Mouse (Mus musculus) adrenal gland, postnatal 10 days (tissue): ENCODE measurements around the gene Nob1. TPM values are rescaled to one million over a fixed set of nuclear protein-coding genes. Genes with fewer than 3 reads are reported as not detected.

Experiments
- DNase-seq: peaks from one replicate; pipeline ENCODE4 v3.0.0; 2021; ENCODE audit warnings: mixed read lengths
- long read RNA-seq, 2 experiments: library from polyadenylated mRNA; stranded (forward); transcript quantifications; one replicate each; pipeline ENCODE4 v2.0.0; 2021
- total RNA-seq, 2 experiments: library from RNA; stranded (reverse); gene quantifications; 2 replicates each; pipeline ENCODE4 v1.2.3; 2021

The Nob1 gene
- 10 to 100 TPM; 29.4 to 30.6 TPM for total RNA-seq
- long read RNA-seq, experiment 1, transcript Nob1-201 (9 exons, 1,658 nt): major isoform, 38 of 59 reads
- long read RNA-seq, experiment 1, partial matches to known transcripts: 15 of 59 reads
- long read RNA-seq, experiment 1, other reads (novel, unspliced or antisense): 6 of 59 reads
- long read RNA-seq, experiment 2, transcript Nob1-201 (9 exons, 1,658 nt): major isoform, 18 of 26 reads
- long read RNA-seq, experiment 2, partial matches to known transcripts: 3 of 26 reads
- long read RNA-seq, experiment 2, other reads (novel, unspliced or antisense): 5 of 26 reads

DNA sequence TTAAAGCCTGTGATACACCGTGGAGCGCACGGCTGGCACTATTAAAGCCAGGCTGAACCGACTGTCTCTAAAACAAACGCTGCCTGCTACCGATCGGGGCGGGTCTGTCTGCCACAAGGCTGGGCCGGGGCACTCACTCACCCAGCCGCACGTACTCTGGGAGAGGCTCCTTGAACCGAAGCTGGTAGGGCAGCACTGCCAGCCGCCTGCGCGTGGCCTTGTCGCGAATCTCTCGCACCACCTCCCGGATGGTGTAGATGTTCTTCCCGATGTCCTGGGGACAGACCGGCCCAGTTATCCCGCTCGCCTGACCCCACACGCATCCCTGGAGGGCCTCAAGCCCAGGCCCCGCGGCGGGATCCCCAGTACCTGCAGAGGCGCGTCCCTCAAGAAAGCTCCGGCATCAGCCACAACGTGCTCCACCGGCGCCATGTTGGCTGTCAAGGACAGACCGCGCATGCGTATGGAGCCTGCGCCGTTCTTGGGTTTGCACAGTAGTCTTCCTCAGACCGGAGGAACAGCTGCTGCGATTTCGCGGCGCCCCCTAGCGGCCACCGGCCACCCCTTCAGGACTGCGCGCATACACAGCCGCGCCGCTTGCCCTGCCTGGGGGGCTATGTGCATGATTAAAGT lies at the start of gene Nob1:
Gene Nob1, minus strand, starts transcription at position 455 of the 633 bp plus-strand sequence.
- peak; percentile 99 for DNase-seq

DNA sequence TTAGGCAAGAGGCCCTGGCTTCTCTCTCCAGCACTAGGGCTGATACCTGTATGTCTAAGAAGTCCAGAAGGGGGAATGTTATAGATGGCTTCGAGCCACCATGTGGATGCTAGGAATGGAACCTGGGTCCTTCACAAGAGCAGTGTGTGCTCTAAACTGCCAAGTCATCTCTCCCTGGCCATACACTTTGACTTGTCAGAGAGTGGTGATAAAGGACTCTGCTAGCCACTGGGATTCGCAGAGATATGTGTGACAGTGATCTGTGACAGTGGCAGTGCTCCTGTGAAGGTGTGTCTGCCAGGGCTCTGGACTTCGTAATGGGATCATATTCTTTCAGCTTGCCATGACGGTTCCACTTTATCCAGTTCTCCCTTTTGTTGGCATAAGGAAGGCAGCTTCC lies 48.5 kb upstream of the Nob1 start:
- no peak for DNase-seq

DNA sequence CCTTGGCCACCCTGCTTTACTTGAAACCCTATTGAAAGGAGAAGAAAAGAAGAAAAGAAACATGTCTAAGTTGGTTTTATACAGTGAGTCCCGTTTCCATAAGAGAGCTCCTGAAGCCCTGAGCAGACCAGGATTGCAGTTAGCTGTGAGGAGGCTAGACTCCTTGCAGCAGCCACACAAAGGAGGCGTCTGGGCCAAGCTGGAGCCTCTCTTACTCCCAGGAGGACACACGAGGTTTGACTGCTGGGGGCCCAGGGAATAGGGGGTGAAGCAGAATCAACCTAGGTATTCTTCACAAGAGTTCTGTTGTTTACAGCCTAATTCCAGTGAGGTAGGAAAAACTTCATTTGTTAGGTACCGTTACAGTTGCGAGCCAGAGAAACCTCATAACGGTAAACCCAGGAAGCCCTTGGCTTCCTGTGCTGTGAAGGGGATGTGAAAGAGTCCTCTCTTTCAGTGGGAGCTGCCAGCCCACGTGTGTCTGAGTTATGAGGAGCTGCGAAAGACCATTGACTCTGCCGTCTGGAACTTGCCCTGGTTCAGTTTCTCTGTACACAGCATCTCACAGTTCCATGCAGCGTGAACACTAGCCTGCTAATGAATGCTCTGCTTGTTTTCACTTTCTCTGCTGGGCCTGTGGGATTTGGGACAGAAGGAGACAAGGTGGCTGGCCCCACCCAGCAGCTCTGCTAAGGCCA lies 47.7 kb upstream of the Nob1 start:
- DNase-seq: no peak

DNA sequence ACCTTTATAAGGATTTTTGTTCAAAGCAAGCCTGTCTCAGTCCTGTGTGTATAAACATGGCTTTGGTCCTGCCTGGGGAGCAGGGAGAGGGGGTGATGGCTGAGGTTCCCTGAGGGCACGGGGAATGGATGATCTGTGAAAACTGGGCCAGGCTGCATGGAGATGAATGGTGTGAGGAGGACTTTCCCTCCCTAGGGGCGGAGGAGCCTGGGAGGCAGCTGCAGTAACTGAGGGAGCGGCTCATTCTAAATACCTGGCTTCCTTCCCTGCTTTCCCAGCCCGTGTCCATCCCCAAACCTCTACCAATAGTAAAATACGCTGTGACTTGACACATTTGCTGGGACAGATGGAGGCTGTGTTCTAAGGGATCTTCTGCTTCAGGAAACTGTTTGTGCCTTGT lies 45.5 kb upstream of the Nob1 start:
- DNase-seq: no peak

DNA sequence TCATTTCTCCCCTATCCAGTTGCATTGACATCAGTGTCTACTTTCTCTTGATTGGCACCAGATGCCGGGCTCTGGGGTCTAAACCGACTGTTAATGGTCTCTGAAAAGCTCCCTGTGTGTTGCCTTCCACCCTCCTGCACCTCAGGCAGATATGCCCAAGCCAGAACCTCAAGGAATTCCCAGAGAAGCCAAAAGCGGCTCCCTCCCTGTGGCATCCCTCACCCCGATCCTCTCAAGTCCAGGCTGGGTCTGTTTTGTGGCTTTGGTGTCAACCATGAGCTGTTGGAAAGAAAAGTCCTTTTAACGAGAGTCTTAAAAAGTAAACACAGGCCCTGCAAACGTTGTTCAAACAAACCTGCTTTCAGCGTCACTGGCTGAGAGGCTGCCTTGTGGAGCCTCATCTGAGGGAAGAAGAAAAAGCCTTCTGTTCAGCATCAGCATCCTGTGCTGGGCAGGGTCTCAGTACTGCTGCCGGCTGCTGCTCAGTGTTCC lies 44.0 kb upstream of the Nob1 start:
- DNase-seq: no peak

DNA sequence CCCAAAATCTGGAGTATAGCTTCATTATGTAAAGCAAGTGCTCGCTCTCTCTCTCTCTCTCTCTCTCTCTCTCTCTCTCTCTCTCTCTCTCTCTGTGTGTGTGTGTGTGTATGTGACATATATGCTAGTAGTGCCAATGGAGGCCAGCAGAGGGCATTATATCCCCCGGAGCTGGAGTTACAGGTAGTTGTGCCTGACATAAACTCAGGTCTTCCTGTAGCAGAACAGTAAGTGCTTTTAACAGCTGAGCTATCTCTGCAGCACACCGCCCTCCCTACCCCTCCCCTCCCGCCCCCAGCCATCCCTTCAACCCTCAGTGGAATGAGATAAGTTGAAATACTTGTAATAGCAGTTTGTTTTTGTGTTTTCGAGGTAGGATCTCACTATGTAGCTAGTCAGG lies 41.8 kb upstream of the Nob1 start:
- DNase-seq: no peak

DNA sequence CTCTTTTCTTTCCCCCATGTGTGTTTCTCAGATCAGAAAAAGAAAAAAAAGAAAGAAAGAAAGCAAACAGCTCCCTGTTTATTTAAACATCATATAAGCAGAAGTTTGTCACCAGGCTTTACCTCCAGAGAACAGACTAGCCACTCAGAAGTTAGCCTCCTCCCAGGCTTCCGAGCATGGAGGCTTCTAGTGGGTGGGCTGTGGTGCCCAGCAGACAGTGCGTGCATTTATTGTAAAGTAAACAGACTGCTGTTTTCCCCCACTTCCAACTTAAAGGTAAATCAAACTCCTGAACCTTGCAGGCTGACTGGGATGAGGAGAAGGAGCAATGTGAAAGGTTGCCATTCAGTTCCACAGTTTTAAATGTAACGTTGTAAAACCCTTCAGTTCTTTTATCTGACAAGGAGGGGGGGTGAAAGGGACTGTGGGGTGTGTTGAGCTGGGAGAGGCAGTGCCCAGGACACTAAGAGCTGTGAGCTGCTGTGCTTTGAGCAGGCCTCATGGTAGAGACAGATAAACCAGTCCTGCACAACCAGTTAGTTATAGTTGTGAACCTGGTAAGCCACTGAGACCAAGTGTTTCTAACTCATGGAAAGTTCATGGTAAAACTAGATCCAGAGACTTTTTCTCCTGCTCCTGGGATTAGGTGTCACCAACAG lies 40.6 kb upstream of the Nob1 start:
- DNase-seq: no peak

DNA sequence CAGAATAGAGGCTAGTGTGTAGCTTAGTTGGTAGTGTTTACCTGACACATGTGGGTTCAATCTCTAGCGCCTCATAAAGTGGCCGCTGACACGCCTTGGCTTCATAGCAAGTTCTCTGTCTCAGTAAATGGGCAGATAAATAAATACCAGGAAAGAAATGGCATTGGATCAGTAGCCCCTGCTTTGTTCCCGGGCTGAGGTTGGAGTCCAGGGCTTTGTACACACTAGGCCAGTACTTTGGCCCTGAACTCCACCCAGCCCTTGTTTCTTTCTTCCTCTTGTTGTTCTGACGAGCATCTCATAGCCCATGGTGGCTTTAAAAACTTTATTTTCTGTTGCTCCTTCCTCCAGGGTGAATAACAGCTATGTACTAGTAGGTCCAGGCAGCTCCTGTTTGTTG lies 37.6 kb upstream of the Nob1 start:
- no peak for DNase-seq

DNA sequence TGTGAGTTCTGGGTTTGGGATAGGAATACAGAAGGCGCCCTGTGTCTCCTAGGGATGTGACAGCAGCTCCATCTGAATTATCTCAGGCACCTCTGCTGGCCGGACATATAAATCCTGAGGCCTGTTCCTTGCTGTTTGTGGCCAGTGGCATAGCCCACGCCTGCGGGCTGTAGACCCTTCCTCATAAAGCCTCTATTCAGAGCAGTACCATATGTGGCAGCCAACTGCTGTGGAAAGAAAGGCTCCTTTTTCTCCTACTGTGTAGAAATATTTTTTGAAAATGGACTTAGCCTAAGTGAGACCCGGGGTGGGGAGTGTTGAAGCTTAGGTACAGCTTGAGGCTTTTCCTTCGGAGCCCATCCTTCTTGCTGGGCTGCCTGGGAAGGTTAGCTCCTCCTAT lies 33.4 kb upstream of the Nob1 start:
- DNase-seq: no peak

DNA sequence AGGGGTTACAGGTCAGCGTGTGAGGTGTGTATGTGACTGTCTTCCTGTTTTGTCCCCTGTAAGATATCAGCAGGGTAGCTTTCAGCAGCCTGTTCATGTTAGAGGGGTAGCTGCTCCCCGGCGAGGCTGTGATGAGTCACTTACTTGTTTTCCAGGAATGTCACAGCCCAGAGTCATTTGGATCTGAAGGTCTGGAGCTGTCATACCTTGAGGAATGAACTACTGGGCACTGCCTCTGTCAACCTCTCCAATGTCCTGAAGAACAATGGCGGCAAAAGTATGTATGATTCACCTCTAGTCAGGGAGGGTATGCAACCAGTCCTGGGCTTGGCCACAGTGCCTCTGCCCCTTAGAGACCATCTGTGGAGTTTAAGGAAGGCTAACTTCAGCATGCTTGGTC lies 32.9 kb upstream of the Nob1 start:
- no peak for DNase-seq

DNA sequence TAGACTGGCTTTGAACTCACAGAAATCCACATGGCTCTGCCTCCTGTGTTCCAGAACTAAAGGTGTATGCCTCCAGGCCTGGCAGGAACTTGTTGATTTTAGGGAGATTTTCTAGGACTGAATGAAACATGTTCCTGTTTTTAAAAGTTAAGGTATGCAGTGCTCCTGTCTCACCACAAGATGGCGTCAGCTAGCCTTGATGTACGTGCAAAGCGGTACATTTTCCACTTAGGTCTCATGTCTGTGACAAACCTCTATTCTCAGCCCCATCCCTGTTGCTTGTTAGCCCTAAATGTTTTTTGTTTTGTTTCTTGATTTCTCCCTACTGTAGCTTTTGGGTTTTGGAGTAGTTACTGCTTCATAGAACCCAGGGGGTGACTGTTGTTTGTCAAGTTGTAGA lies 30.4 kb upstream of the Nob1 start:
- peak; percentile 49 for DNase-seq

DNA sequence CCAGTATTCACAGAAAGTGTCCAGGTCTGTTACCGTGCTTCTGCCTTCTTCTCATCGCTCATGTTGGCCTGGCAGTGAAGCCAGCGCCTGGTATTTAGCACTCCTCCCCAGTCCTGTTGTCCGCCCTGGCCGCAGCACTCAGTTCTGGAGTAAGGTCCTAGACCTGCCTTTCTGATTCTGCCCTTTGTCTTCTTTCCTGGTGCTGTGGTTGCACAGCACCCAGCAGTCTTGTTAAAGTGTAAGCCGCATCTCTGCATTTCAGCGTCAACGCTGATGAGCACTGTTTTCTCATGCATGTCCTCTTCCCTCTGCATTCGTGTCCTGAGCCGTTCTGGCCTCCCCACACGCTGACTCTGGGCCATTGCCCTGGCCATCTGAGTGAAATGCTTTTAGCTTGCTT lies 28.5 kb upstream of the Nob1 start:
- DNase-seq: no peak

DNA sequence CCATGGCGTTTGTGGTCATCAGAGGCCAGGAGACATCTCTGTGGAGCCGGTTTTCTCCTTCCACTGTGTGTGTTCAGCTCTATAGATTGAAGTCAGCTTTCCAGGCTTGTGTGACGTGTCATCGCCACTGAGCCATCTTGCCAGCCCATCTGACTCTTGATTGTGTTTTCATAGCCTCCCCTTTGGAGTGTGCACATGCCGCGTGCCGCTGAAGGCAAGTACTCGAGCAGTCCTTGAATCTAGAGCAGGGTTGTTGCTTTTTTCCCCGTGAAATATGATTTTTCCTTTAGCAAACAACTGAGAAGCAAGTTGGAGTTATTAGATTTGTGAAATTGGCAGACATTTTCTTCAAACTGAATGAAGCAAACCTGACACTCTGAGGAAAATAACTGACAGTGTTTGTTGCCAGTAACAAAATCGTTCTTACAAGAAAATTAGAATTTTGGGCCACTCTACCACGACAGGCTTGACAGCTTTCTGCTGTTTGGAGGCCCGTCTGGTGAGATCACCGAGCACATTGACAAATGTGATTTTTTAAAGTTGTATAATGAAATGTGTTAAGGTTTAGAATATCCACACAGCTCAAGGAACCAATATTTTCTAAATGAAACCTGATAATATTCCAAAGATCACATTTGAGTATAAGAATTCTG lies 26.7 kb upstream of the Nob1 start:
- DNase-seq: no peak

DNA sequence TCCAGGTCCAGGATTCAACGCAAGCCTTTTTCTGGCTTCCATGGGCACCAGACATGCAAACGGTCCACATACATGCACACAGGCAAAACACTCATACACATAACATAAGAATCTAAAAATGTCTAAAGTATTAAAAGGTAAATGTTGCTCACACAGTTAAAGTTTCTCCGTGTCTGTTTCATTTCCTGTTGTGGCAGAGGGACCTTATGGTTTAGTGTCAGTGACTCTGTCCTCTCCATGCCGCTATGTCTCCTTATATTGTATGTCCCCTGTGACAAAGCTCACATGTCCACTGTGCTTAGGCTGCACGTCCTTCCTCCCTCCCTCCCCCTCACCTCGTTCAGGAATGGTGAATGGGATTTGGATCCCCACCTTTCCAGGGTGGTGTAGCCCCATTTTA lies 24.8 kb upstream of the Nob1 start:
- DNase-seq: no peak

DNA sequence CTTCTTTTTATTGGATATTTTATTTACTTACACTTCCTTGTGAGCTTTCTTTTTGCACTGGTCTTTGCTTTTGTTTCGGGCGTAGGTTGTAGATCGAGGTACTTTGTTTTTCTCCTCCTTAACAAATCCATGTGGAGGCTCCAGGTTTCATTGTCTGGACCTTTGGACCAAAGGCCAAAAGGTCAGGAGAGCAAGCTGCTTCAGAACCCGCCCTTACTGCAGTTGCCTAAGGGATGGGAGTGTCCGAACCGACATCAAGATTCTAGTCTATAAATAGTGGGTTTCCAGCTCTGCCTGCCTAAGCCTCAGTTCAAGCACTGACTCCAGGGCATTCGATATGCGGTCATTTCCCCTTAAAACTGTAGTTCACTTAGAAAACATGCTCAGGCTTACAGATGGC lies 24.3 kb upstream of the Nob1 start:
- no peak for DNase-seq

DNA sequence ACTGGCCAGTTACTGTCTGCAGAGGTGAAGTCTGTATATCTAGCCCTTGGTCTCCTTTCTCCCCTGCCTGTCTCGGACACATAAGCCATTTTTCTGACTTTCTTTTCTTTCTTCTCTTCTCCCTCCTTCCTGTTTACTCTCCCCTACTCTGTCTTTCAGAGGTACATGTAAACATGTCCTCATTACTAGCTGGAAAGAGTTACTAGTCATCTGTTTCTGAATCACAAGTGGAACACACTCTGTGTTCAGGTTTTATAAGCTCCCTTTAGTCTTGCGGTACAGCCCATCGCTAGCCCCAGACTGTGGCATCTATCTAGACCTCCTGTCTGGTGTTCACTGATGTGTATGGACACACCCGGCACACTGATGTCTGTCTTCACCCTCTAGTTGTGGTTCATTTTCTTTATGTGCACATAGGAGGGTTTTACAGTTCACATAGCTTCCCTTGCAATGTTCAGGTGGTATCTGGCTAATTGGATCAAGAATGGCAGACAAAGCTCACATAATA lies 23.6 kb upstream of the Nob1 start:
- no peak for DNase-seq

DNA sequence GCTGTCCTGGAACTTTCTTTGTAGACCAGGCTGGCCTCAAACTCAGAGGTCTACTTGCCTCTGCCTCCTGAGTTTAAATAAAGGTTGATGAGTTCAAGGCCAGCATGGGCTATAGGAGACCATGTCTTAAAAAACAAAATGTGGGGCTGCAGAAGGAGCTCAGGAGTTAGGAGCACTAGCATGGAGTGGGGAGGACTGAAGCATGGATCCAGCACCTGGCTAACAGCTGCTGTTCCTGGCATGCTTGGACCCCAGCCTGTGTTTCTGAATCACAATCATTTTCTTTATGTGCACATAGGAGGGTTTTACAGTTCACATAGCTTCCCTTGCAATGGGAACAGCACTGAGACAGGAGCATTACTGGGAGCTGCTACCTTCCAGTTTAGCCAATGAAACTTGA lies 22.9 kb upstream of the Nob1 start:
- DNase-seq: no peak

DNA sequence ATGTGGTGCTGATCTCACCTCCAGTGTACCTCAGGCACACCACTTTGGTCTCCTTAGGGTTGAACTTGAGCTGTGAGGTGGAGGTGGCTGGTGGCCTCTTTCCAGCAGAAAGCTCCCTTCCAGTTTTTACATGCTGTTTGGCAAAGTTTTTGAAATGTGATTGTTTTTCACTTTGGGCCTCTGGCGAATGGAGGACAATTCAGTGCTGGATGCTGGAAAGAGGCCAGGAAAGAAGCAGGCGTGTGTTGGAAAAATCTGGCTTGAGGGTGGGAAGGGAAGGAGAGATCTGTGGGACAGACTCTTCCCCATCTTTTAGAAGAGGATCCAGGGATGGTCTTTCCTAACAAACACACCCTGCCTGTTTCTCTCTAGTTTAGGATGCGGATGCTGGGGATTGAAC lies 19.8 kb upstream of the Nob1 start:
- DNase-seq: no peak

DNA sequence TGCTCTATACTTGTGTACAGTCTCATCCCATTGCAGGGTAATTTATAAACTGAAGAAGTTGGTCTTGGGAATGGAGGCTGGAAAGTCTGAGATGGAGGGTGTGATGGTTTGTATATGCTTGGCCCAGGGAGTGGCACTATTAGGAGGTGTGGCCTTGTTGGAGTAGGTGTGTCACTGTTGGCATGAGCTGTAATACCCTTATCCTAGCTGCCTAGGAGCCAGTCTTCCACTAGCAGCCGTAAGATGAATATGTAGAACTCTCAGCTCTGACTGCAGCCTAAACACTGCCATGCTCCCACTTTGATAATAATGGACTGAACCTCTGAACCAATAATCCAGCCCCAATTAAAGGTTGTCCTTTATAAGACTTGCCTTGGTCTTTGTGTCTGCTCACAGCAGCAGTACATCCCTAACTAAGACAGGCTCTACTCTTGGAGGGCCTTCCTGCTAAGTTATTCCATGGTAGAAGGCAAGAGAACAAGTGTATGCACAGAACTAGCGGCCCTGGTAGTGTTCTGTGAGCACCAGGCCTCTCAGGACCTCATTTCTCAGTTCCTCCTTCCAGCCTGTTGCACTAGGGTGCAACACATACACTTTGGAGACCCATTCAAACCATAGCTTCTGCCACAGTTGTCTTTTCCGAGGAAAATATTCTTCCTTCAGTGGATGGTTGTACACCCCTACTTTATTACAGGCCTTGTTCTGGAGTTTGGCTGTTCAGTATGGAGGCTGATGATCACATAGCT lies 15.2 kb upstream of the Nob1 start:
- DNase-seq: no peak

DNA sequence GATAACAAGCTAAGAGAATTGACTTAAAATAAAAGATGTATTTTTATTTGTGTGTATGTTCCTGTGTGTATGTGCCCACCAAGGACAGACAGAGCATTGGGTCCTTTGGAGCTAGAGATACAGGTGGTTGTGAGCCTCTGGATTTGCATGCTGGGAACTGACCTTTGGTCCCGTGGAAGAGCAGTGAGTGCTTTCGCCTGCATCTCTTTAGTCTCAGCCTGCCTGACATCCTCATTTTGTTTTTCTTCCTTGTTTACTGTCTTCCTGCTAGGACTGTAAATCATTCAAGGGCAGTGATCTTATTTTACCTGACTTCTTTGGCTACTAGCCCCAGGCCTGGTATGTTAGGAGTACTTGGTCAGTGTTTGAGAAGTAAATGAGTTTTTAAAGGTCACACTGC lies 12.9 kb upstream of the Nob1 start:
- no peak for DNase-seq

DNA sequence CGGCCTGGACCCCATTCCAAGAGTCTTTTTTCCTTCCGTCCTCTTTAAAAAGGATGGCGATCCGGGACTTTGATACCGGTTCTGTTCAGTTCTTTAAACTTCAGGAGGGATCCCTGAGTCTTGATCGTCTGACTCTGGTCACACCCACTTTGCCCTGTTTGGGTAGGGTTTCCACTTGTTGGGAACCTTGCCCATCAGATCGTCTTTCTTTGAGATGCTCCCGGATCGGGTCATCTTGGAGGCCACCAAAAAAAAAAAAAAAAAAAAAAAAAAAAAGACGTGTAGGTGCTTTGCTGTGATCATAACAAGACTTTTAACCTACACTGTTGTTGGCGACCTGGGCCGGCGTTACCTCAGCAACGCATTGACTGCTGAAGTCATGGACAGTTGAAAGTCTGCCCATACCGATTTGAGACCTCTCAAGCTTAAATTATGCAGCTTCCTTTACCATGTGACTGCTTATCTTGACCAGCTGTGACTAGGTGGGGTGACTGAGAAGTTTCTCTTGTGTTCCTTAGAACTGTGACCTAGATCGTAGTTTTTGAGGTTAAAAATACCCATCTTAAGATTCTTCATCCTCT lies 12.1 kb upstream of the Nob1 start:
- peak; percentile 37 for DNase-seq
